Mouse (Mus musculus) limb, embryonic 14.5 days (tissue): ENCODE results near the gene Gmds. TPM values are rescaled to one million over a fixed set of nuclear protein-coding genes. Genes with fewer than 3 reads are reported as not detected.

Experiments
- ATAC-seq: fragments of 200-750 bp; cut with Nextera tagmentation; 2 replicates; pipeline ENCODE4 v1.8.0; 2017; ENCODE audit warnings: low read depth, moderate number of reproducible peaks, moderate TSS enrichment; ENCODE audit not compliant: low FRiP score
- DNase-seq: peaks from one replicate; pipeline ENCODE4 v3.0.0-alpha.2; 2015; ENCODE audit warnings: low spot score
- H3K27ac ChIP-seq: fragments of 300-500 bp; sonication (generic); replicated peaks from 2 replicates; pipeline ENCODE4 v1.5.1; 2014; ENCODE audit warnings: low read depth, mild to moderate bottlenecking, low read length, moderate library complexity, mixed read lengths
- H3K27me3 ChIP-seq: fragments of 300-500 bp; sonication (generic); 2 replicates; pipeline ENCODE4 v1.6.1; 2014; ENCODE audit warnings: low read length, mixed read lengths; ENCODE audit not compliant: control insufficient read depth, insufficient read depth
- H3K36me3 ChIP-seq: fragments of 300-500 bp; sonication (generic); 2 replicates; pipeline ENCODE4 v1.6.1; 2014; ENCODE audit warnings: mild to moderate bottlenecking, low read length, moderate library complexity, mixed read lengths; ENCODE audit not compliant: control insufficient read depth, insufficient read depth
- H3K4me1 ChIP-seq: fragments of 300-500 bp; sonication (generic); 2 replicates; pipeline ENCODE4 v1.6.1; 2014; ENCODE audit warnings: antibody characterized with exemption, low read length, mixed read lengths; ENCODE audit not compliant: control insufficient read depth, insufficient read depth
- H3K4me2 ChIP-seq: fragments of 300-500 bp; sonication (generic); replicated peaks from 2 replicates; pipeline ENCODE4 v1.6.1; 2014; ENCODE audit warnings: low read depth, mild to moderate bottlenecking, low read length, moderate library complexity; ENCODE audit not compliant: severe bottlenecking
- H3K4me3 ChIP-seq: fragments of 300-500 bp; sonication (generic); replicated peaks from 2 replicates; pipeline ENCODE4 v1.5.1; 2014; ENCODE audit warnings: low read length
- H3K9ac ChIP-seq: fragments of 300-500 bp; sonication (generic); 2 replicates; pipeline ENCODE4 v1.6.1; 2014; ENCODE audit warnings: mild to moderate bottlenecking, low read depth, low read length, moderate library complexity; ENCODE audit not compliant: severe bottlenecking
- H3K9me3 ChIP-seq: fragments of 300-500 bp; sonication (generic); 2 replicates; pipeline ENCODE4 v1.6.1; 2016; ENCODE audit warnings: low read length; ENCODE audit not compliant: control insufficient read depth
- POLR2A ChIP-seq: fragments of 200-500 bp; IDR thresholded peaks from 2 replicates; pipeline ENCODE4 v1.8.0; 2012; ENCODE audit warnings: inconsistent platforms, mild to moderate bottlenecking, moderate library complexity, borderline replicate concordance; ENCODE audit not compliant: insufficient read depth, insufficient read length; ENCODE audit errors: extremely low read depth
- WGBS: fragments of 180-500 bp; shearing (Covaris S2); extraction: QIAGEN DNeasy Blood & Tissue Kit; methylation state at CpG from one replicate; pipeline ENCODE4 v1.1.7; 2014; 5-methylcytosine and 5-hydroxymethylcytosine counted together
- polyA plus RNA-seq, 2 experiments: library from polyadenylated mRNA; depleted of rRNA in 1 of 2; stranded (reverse) in 1 of 2; unstranded in 1 of 2; fragments of >200 nt; fragmentation: Nextera tagmentation in 1 of 2; extraction: Ambion mirVana in 1 of 2; gene quantifications; 2 replicates each; pipeline versions ENCODE4 v1.2.1 to v1.2.3; 2012 to 2014

The Gmds gene
- polyA plus RNA-seq, 2 experiments, result 31.6 to 39.9 TPM

DNA sequence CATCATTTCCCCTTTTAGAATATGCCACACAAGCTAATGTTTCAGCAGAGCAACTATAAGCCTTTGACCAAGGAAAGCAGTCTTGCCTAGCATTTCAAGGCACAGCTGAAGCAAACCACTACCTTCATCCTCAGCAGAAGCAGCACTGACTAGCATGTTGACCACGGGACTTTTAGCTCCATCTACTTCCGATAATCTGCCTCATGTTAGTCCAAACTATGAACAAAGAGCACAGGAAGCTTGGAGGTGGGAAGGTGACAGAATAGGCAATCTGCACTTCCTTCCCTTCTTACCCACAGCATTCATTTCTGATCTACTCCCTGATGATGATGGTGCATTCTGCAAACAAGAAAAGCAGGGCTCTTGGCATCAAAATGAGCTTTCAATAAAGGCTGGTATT lies 120.9 kb downstream of the Gmds start:
- H3K27me3 ChIP-seq, result no peaks in the 10 kb centered on the region; the same call in 1 of the 2 replicates
- 83% methylated on average over 2 of the region's 2 CpGs for WGBS
- no peaks in the 10 kb centered on the region for H3K9me3 ChIP-seq
- DNase-seq (no peak), ATAC-seq (no peak)
- no peaks in the 10 kb centered on the region for H3K4me1 ChIP-seq
- H3K36me3 ChIP-seq, result no peaks in the 10 kb centered on the region
- no peak overlapping the region for H3K4me2 ChIP-seq
- H3K4me3 ChIP-seq, result no peak overlapping the region
- H3K27ac ChIP-seq, result no peak overlapping the region
- H3K9ac ChIP-seq, result no peak overlapping the region
- no peak for TF ChIP-seq POLR2A

DNA sequence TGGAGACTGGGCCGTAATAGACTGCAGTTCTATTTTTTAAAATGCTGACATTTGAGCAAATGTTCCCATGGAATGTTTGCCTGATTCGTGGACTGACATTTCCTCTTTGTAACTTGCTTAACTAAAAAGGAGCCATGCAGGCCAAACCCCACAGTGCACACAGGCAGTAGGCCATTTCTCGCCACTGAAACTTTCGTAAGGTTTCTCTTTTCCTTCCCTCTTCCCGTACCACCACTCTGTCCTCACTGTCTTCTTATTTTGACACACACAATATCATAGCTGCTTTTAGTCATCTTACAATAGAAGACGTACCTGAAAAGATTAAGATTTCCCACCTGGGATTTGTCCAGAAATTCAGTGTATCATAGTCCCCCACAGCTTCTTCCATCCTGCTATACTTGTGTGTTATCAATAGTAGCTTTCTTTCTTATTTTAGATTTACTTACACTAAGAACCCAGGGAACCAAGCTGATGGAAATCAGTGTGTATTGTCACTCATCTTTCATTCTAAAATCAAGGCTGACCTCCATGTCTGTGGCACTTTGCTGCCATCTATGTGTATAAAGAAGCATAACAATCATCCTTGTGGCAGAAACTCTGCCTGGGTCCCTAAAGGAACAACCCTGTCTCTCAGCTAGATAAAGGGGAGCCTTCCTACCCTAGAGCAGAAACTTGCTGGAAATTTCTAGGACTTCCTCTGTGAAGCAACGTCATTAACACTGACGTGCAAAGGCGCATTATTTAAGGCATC lies 124.7 kb downstream of the Gmds start:
- Histone ChIP-seq H3K4me2 (no peak overlapping the region), H3K9ac (no peak overlapping the region), H3K36me3 (no peaks in the 10 kb centered on the region), H3K27me3 (no peaks in the 10 kb centered on the region; the same call in 1 of the 2 replicates), H3K4me3 (no peak overlapping the region), H3K27ac (no peak overlapping the region), H3K4me1 (no peaks in the 10 kb centered on the region), H3K9me3 (no peaks in the 10 kb centered on the region)
- DNase-seq, result peak; percentile 58
- ATAC-seq, result no peak
- no peak for TF ChIP-seq POLR2A
- WGBS, result 50% methylated on average over 9 of the region's 9 CpGs

DNA sequence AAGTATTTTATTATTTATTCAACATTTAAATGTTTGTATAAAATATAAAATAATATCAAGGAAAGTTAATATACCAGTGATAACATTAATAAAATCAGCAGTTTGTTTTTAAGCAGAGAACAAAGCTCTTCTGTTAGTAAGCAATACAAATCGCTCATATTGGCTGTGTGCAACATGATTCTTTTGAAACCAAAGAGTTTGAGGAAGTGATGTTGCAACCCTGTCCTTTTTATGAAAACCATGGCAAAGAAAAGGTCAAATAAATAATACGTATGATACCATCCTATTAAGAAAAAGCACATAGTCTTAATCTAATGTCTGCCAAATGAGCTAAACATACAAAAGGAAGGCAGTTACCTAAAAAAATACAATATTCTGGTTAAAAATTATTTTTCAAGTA lies 126.4 kb downstream of the Gmds start:
- Histone ChIP-seq H3K4me1 (no peaks in the 10 kb centered on the region), H3K9me3 (no peaks in the 10 kb centered on the region), H3K36me3 (no peaks in the 10 kb centered on the region), H3K27ac (no peak overlapping the region), H3K9ac (no peak overlapping the region), H3K4me2 (no peak overlapping the region), H3K27me3 (no peaks in the 10 kb centered on the region), H3K4me3 (no peak overlapping the region)
- no peak for DNase-seq
- TF ChIP-seq POLR2A, result no peak
- WGBS, result 71% methylated on average over 2 of the region's 2 CpGs
- no peak for ATAC-seq

- Histone ChIP-seq H3K9me3 (no peaks in the 10 kb centered on the region), H3K4me2 (no peak overlapping the region), H3K27me3 (no peaks in the 10 kb centered on the region), H3K27ac (no peak overlapping the region), H3K4me1 (no peaks in the 10 kb centered on the region), H3K36me3 (no peaks in the 10 kb centered on the region), H3K4me3 (no peak overlapping the region), H3K9ac (no peak overlapping the region)
- WGBS, result 64% methylated on average over 5 of the region's 5 CpGs
- ATAC-seq (no peak), DNase-seq (no peak)
- TF ChIP-seq POLR2A, result no peak
These were observed 131.2 kb downstream of the Gmds start for GRCm38 (mm10) chr13:32207172-32207908.

DNA sequence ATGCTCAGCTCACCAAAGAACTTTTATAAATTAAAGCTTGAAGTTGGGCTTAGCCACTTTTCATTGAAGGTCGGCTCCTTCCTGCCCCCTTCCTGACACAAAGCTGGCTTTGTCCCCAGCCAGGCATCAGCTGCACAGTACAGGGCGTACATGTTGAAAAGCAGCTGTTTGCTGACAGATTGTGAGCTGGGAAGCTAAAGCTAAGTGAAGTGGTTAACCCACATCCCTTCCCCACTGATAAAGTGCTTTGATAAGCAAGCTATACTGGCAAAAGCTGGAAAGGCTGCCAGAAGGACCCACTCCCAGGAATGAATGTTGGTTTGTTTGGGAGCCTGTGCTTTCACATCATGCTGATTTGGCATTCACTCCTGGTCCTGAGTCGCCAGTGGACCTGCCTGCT lies 158.6 kb downstream of the Gmds start:
- H3K4me1 ChIP-seq, result no peaks in the 10 kb centered on the region
- no peak overlapping the region for H3K27ac ChIP-seq
- no peaks in the 10 kb centered on the region for H3K27me3 ChIP-seq
- H3K9ac ChIP-seq, result no peak overlapping the region
- WGBS, result 28% methylated on average over 3 of the region's 3 CpGs
- ATAC-seq, result peak; percentile 26; the same call in 1 of the 2 replicates
- H3K4me3 ChIP-seq, result no peak overlapping the region
- DNase-seq, result peak; percentile 41
- H3K9me3 ChIP-seq, result no peaks in the 10 kb centered on the region
- no peak for TF ChIP-seq POLR2A
- no peak overlapping the region for H3K4me2 ChIP-seq
- no peaks in the 10 kb centered on the region for H3K36me3 ChIP-seq
